Mouse (Mus musculus) heart, adult 8-10 months (tissue): ENCODE measurements around the gene Mmrn2. TPM values are rescaled to one million over a fixed set of nuclear protein-coding genes. Genes with fewer than 3 reads are reported as not detected.
"Not testable (repeated sequence)": the region's sequence is repeated elsewhere in the genome, so short reads cannot be mapped to it uniquely, and the experiment has no call there.

ENCODE experiments used
- DNase-seq: peaks from one replicate; pipeline ENCODE4 v3.0.0; 2022; ENCODE audit warnings: low spot score
- total RNA-seq, 4 experiments: library from RNA; stranded (reverse); gene quantifications; 2 replicates each; pipeline ENCODE4 v1.2.4; 2022

Mmrn2 gene
- total RNA-seq, 4 experiments from 2014 or later: 36.6 to 47.3 (median 43.5) TPM

GRCm38 (mm10) chr14:34362135-34362534 is 13.1 kb upstream of the Mmrn2 start:
- no peak for DNase-seq

DNA sequence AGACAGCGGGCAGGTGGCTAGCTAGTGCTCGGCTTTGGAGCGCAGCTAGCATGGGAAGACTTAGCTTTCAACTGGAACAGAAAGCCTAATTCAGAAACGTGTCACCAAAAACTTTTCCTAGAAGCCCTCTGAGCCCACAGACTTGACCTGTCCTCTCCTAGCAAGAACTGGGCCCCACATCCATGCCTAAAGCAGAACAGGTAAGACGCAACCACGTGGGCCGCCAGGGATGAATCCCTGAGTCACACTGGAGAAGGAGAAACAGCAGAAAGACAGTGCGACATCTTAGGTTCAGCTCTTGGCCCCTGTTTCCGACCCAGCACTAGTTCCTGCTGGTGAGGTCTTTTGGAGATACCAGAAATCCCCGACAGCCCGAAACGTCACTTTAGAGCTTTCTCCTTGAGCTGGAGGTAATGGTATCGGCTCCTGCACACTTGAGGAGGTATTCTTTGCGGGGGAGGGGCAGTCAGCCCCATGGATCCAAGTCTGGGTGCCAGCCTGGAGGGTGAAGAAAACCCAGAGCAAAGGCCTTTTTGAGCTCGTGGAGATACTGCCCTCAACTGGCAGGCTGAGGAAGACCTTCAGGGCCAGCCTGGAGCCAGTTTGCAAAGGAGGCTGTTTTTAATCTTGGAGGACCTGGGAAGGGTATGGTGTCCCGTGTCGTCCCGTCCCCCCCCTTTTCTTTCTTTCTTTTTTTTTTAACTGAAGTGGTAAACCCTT is 12.4 kb upstream of the Mmrn2 start:
- DNase-seq: peak; percentile 69

DNA sequence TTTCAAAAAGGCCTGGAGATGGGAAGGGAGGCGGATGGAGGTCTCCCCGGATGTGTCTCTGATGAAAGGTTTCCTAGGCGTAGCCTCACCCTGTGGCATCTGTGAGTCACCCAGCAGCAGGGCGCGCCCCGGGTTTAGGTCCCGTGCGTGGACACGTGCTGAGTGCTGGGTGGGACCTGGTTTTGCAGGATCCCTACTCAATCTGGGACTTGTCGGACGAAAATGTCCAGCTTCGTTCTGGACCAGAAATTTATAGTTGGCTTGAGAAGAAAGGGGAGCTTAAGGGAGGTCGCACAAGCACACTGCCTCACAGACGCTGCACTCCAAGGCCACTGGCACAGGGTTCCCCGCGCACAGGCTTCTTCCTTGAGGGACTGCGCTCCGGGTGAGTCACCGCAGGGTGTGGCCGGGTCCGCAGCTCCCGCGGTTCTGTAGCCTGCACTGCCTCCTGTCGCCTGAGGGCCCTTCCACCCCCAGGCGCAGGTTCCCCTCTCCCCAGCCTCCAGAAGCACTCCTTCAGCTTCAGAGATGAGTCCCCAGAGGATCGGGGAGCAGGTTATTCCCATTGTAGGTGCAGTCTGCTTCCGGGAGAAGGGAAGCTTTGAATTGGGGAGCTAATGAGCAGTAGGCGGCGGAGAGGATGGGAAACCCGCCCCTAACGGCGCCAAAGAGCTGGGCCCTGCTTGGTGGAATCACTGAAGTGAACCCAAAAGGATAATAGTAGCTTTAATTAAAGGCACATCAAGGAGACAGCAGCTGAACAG is 11.6 kb upstream of the Mmrn2 start:
- peak; percentile 75 for DNase-seq

GRCm38 (mm10) chr14:34364254-34365146 is 10.8 kb upstream of the Mmrn2 start:
- DNase-seq: not testable (repeated sequence)

DNA sequence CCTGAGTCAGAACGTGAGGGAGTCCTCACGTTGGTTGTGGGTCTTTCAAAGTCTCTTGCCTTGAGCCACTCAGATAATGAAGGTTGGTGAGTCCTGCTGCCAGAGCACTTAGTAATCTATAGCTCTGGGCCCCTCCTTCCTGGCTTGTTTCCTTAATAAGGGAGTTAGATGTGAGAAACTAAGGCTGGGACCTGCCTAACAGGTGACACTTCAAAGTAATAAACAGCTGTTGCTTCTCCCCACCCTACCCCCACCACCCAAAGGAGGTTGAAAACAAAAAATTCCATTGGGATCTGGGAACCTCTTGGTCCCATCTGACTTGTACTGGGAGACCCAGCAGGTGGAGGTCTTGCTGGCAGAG is 10.1 kb upstream of the Mmrn2 start:
- DNase-seq: no peak

- no peak for DNase-seq
Measured at GRCm38 (mm10) chr14:34370203-34370602, 5.1 kb upstream of the Mmrn2 start.

DNA sequence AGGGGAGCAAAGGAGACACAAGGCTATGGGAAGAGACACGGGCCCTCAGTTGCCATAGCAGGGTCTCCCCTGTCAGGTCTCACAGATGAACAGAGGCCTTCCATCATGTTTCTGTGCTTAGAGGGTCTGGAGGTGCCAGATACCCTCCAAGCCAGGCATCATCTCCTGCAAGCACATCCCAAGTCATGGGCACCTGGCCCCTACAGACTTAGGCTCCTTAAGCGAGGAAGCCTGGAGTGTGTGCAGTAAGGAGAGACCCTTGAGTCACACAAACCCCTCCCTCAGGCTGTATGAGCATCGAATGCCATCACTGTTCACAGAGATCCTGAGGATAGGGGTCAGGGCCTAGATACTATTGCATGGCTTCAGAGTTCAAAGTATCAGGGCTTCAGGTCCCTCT is 4.3 kb upstream of the Mmrn2 start:
- DNase-seq: no peak

DNA sequence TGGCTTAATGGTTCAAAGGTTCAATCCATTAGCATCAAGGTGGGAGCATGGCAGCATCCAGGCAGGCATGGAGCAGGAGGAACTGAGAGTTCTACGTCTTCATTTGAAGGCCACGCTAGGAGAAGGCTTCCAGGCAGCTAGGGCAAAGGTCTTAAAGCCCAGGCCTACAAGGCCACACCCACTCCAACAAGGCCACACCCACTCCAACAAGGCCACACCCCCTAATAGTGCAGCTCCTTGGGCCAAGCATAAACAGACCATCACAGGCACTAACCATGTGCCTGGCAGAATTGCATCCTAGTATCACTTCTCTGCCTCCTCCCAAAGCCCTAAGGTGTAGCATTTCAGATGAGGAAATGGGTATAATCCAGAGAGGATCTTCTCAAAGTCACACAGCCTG is 3.5 kb upstream of the Mmrn2 start:
- DNase-seq: no peak

- DNase-seq: peak; percentile 68
Measured at GRCm38 (mm10) chr14:34372646-34373045, 2.6 kb upstream of the Mmrn2 start.

- DNase-seq: no peak
Measured at GRCm38 (mm10) chr14:34373581-34373980, 1.7 kb upstream of the Mmrn2 start.

GRCm38 (mm10) chr14:34374577-34374976 is 688 bp upstream of the Mmrn2 start, which contains the start of gene Sncg:
Gene Sncg (minus strand): TSS chr14:34374789.
- DNase-seq: no peak

DNA sequence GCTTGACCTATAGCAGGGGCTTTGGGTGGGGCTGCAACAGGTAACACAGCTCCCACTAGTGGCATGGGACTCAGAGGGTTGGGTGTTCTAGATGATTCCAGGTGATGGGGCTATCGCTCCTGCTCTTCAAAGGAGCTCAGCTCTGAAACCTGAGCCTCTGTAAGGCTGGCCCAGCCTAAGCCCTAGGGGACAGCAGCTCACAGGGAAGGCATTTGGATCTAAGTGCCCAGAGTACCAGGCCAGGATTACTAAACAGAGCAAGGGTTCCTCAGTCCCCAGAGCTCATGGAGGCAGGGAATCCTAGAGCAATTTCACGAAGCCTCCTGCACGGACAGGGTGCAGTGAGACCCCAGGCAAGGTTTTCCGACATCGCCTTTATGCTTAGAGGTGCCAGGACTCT is 676 bp downstream of the Mmrn2 start:
- no peak for DNase-seq

- DNase-seq: peak; percentile 48
Measured at GRCm38 (mm10) chr14:34377121-34377520, 1.9 kb downstream of the Mmrn2 start.

DNA sequence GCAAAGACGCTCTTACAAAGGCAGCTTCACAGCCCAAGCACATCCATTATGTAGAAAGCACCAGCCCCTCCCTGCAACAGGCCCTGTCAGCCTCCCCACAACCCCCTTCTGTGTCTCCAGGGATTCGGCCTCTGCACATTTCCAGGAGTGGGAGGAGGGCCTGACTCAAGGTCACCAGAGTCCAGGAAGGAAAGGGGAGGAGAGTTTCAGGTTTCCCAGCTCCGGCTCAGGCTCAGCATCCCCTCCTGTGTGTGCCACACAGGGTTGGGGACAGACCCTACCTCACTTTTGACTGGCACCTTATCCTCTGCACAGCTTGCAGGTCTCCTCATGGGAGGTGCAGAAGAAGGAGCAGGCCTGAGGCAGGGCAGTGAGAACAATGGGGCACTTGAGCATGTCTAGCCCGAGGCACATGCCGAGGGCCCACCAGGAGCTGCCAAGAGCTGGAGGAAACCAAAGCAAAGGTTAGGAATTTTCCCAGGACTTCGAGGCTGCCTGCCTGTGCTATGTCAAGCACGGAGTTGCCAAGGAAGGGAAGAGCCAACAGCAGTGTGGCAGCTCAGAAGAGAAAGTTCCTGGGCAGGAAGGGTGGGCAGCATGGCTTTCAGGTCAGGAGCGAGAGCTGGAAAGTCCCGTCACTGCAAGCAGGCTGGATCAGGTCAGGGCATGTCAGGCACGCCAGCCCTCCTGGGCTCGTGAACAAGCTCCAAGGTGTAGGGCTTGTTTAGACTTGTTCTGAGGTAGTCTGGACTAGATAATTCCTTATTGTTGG is 3.5 kb downstream of the Mmrn2 start:
- peak; percentile 79 for DNase-seq

DNA sequence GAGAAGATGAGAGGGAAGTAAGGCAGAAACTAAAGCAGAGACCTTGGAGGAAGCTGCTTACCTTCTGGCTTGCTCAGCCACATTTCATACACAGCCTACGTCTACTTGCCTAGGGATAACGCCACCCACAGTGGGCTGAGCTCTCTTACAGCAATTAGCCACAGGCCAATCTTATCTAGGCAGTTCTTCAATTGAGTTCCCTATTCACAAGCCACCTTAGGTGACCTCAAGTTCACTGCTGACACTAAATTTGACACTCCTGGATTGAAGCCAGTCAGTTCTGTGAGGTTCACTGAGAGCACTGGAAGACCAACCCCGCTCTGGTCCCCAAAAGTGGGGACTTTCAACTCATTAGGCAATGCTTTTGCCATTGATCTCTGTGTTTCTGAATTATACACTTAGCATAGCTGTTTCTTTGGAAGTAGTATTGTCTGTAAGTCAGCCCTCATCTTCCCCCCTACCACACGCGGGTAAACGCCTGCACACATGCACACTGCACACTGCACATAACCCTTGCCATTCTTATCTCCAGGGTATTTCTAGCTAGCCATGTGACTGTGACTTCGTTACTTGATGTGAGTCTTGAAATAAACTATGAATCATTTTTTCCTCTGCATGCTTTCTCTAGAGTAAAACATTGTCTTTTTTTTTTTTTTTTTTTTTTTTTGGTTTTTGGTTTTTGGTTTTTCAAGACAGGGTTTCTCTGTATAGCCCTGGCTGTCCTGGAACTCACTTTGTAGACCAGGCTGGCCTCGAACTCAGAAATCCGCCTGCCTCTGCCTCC is 7.8 kb downstream of the Mmrn2 start:
- no peak for DNase-seq

DNA sequence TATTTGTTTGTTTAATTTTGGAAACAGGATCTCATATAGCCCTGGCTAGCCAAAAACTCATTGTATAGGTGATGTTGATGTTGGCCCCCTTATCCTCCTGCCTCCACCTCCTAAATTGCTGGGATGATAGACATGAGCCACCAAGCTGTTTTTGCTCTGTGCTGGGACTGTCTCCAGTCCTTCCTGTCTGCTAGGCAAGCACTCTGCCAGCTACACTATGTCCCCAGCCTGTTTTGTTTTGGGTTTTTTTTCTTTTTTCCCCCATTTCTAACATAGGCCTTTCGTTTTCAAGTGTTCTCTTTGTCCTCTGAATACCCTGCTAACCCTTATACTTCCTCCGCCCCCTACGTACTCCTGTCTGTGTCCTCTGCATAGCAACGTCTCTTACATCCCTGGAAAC is 18.0 kb downstream of the Mmrn2 start:
- DNase-seq: no peak

GRCm38 (mm10) chr14:34397871-34398270 is 22.6 kb downstream of the Mmrn2 start:
- no peak for DNase-seq

DNA sequence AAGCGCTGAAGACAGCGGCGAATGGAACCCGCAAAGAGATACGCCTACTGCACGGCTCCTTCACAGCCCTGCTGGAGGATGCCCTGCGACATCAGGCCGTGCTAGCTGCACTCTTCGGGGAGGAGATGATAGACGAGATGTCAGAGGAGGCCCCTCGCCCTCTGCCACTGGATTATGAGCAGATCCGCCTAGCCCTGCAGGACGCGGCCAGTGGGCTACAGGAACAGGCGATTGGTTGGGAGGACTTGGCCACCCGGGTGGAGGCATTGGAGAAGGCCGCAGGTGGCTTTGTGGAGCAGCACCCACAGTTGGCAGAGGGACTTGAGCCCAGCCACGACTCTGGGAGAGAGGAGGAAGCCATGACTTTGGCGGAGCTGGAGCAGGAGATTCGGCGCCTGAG is 23.6 kb downstream of the Mmrn2 start:
- no peak for DNase-seq

- no peak for DNase-seq
Measured at GRCm38 (mm10) chr14:34399301-34399700, 24.0 kb downstream of the Mmrn2 start.

DNA sequence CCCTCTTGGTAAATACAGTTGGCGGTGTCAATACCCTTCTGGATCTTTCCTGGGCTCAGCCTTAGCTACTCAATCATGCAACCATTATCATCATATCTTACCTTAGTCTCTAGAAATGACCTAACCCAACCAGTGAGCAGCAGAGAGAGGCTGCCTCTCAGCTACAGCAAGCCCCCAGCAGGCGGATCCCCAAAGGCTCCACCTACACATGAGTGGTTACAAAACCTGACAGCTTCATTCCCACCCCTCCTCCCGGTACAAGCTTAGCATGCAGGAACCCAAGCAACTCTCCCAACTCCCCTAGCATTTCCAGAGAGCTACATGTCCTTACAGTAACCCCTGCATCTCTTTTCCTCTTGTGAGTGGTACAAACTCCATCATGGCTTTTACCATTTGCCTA is 24.8 kb downstream of the Mmrn2 start:
- DNase-seq: no peak

DNA sequence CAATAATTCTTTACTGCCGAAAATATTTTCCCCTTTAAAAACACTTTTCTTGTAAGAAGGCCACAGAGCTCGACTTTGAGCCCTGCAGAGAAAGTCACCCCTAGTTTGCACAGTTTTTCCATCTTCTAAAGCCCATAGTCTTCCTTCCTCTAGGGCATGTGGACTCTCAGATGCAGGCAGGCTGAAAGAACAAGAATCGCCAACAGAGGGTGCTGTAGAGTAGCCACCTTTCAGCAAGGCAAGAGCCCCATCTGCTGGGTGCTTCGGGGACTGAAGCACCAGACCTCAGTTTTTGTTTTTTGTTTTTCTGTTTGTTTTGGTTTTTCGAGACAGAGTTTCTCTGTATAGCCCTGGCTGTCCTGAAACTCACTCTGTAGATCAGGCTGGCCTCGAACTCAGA is 25.9 kb downstream of the Mmrn2 start:
- peak; percentile 84 for DNase-seq
